Mouse (Mus musculus) megakaryocyte, embryonic 14.5 days (primary cell): ENCODE data around the gene Bbs1. TPM values are rescaled to one million over a fixed set of nuclear protein-coding genes. Genes with fewer than 3 reads are reported as not detected.
A peak's percentile ranks its signal among the peaks of the same experiment; 100 is the strongest.

Experiments
- H3K27me3 ChIP-seq: replicated peaks from 2 replicates; pipeline ENCODE3; 2012; ENCODE audit warnings: inconsistent platforms
- H3K36me3 ChIP-seq: replicated peaks from 2 replicates; pipeline ENCODE3; 2012; ENCODE audit warnings: low read length, inconsistent platforms, mixed read lengths
- H3K4me1 ChIP-seq: 2 replicates; pipeline ENCODE4 v1.6.1; 2012; ENCODE audit warnings: inconsistent platforms
- H3K4me3 ChIP-seq: replicated peaks from 2 replicates; pipeline ENCODE3; 2012; ENCODE audit warnings: moderate library complexity, mild to moderate bottlenecking, inconsistent platforms
- H3K9me3 ChIP-seq: 2 replicates; pipeline ENCODE4 v1.6.1; 2012; ENCODE audit warnings: inconsistent platforms
- FLI1 ChIP-seq: IDR thresholded peaks from 2 replicates; pipeline ENCODE4 v1.6.1; 2012; ENCODE audit warnings: low read length, inconsistent platforms, mixed read lengths
- GATA1 ChIP-seq: IDR thresholded peaks from 3 replicates; pipeline ENCODE4 v1.6.1; 2012; ENCODE audit warnings: mixed read lengths, low read length, inconsistent platforms, borderline replicate concordance
- polyA plus RNA-seq: library from polyadenylated mRNA; stranded (reverse); fragments of >175 nt; gene quantifications from 2 replicates; pipeline ENCODE4 v1.2.3, GENCODE M21; 2012; ENCODE audit warnings: low replicate concordance; ENCODE audit not compliant: insufficient read depth

Bbs1 gene
- polyA plus RNA-seq, 1 experiment, result 0.62 TPM

- Histone ChIP-seq H3K36me3 (peaks cover 65% of the 10 kb centered on the region), H3K4me1 (peaks cover 41% of the 10 kb centered on the region), H3K4me3 (peak overlapping the region; percentile 29), H3K27me3 (no peaks in the 10 kb centered on the region), H3K9me3 (no peaks in the 10 kb centered on the region)
- no peak for TF ChIP-seq GATA1
- TF ChIP-seq FLI1, result no peak
These were observed 18.9 kb upstream of the Bbs1 start for GRCm38 (mm10) chr19:4925121-4925860.

- H3K27me3 ChIP-seq, result no peaks in the 10 kb centered on the region
- H3K9me3 ChIP-seq, result no peaks in the 10 kb centered on the region
- no peaks in the 10 kb centered on the region for H3K4me1 ChIP-seq
- TF ChIP-seq FLI1, result no peak
- peaks cover 100% of the 10 kb centered on the region for H3K36me3 ChIP-seq
- no peak overlapping the region for H3K4me3 ChIP-seq
These were observed 13.2 kb upstream of the Bbs1 start for GRCm38 (mm10) chr19:4919652-4920051.

- TF ChIP-seq GATA1 (no peak), FLI1 (no peak)
- H3K4me1 ChIP-seq, result no peaks in the 10 kb centered on the region
- no peaks in the 10 kb centered on the region for H3K9me3 ChIP-seq
- H3K4me3 ChIP-seq, result no peak overlapping the region
- no peaks in the 10 kb centered on the region for H3K27me3 ChIP-seq
- peaks cover 100% of the 10 kb centered on the region for H3K36me3 ChIP-seq
These were observed 10.4 kb upstream of the Bbs1 start for GRCm38 (mm10) chr19:4916827-4917226.

- no peaks in the 10 kb centered on the region for H3K4me1 ChIP-seq
- H3K27me3 ChIP-seq, result no peaks in the 10 kb centered on the region
- peaks cover 100% of the 10 kb centered on the region for H3K36me3 ChIP-seq
- no peaks in the 10 kb centered on the region for H3K9me3 ChIP-seq
- H3K4me3 ChIP-seq, result no peak overlapping the region
- TF ChIP-seq GATA1, result no peak
- no peak for TF ChIP-seq FLI1
These were observed 9.6 kb upstream of the Bbs1 start for GRCm38 (mm10) chr19:4915924-4916603.

GRCm38 (mm10) chr19:4909376-4909775, 2.9 kb upstream of the Bbs1 start:
- Histone ChIP-seq H3K4me3 (no peak overlapping the region), H3K36me3 (peaks cover 79% of the 10 kb centered on the region), H3K4me1 (peaks cover 12% of the 10 kb centered on the region), H3K9me3 (no peaks in the 10 kb centered on the region), H3K27me3 (no peaks in the 10 kb centered on the region)
- no peak for TF ChIP-seq FLI1
- TF ChIP-seq GATA1, result no peak

DNA sequence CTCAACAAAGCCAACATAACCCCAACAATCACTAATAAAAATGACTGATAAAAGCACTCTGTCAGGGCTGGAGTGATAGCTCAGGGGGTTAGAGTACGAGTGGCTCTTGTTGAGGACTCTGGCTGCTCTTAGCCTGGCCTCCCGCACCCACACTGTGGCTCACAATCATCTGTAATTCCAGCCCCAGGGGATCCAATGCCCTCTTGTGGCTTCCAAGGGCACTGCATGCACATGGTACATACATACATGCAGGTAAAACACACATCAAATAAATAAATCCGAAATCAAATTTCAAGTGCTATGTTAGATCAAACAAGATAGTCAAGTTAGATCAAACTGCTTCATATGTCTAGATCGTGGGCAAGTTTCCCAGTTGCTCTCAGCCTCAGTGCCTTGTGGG, 1.7 kb upstream of the Bbs1 start:
- Histone ChIP-seq H3K27me3 (peaks cover 5% of the 10 kb centered on the region), H3K4me3 (no peak overlapping the region), H3K36me3 (peaks cover 66% of the 10 kb centered on the region), H3K4me1 (peaks cover 12% of the 10 kb centered on the region), H3K9me3 (no peaks in the 10 kb centered on the region)
- TF ChIP-seq GATA1 (no peak), FLI1 (no peak)

DNA sequence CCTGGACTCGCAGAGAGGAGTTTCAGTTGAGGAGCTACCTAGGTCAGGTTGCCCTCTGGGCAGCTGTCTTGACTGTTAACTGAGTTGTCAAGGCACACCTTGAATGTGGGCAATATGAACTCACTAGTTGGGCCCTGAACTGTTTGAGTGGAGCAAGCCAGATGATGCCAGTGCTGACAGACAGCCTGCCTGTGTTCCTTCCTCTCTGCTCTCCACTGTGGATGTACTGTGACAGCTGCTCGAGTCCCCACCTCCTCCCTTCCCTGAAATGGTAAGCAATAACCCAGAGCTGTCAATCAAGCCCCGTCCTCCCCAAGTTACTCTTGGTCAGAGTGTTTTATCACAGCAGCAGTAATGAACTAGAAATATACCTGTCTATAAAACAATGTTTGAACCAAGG, 6.5 kb downstream of the Bbs1 start:
- no peak overlapping the region for H3K4me3 ChIP-seq
- H3K9me3 ChIP-seq, result no peaks in the 10 kb centered on the region
- no peaks in the 10 kb centered on the region for H3K36me3 ChIP-seq
- H3K27me3 ChIP-seq, result peaks cover 32% of the 10 kb centered on the region
- H3K4me1 ChIP-seq, result peaks cover 3% of the 10 kb centered on the region; the same call in 1 of the 2 replicates
- TF ChIP-seq GATA1, result no peak
- no peak for TF ChIP-seq FLI1

GRCm38 (mm10) chr19:4898972-4899371, 7.5 kb downstream of the Bbs1 start:
- Histone ChIP-seq H3K4me1 (peaks cover 3% of the 10 kb centered on the region; the same call in 1 of the 2 replicates), H3K9me3 (no peaks in the 10 kb centered on the region), H3K36me3 (no peaks in the 10 kb centered on the region), H3K27me3 (peaks cover 38% of the 10 kb centered on the region), H3K4me3 (no peak overlapping the region)
- TF ChIP-seq GATA1 (no peak), FLI1 (no peak)

DNA sequence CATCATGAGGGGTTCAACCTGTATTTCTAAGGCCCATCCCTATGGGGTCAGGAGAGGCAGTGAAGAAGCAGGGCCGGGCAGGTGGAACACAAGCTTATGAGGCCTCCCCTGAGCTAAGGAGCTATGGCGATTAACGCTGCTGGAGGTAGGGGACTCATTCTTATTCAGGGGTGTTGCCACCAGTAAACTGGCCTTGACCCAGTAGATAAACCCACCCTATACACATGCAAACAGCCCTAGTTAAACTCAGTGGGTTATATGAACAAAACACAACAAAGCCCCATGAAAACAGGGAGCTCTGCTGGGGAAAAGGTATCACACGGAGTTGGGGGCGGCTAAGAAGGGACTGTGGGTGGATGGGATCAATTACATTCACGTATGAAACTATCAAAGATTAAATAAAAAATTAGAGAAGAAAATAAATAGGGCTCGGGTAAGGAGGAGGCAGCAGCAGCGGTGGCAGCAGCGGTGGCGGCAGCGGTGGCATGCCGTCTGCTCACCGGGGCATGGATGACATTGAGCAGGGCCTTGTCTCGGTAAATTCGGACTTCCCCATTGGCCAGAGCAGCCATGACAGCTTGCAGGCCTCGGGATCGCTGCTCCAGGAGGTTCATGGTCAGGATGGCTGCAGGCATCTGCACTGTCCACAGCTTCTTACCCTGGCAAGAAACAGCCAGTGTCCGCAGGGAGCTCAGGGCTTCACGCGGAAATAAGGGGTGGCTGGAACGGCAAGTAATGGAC, 9.5 kb downstream of the Bbs1 start:
- Histone ChIP-seq H3K27me3 (peaks cover 38% of the 10 kb centered on the region), H3K4me3 (no peak overlapping the region), H3K9me3 (no peaks in the 10 kb centered on the region), H3K36me3 (no peaks in the 10 kb centered on the region), H3K4me1 (peaks cover 14% of the 10 kb centered on the region)
- TF ChIP-seq GATA1, result no peak
- TF ChIP-seq FLI1, result no peak

DNA sequence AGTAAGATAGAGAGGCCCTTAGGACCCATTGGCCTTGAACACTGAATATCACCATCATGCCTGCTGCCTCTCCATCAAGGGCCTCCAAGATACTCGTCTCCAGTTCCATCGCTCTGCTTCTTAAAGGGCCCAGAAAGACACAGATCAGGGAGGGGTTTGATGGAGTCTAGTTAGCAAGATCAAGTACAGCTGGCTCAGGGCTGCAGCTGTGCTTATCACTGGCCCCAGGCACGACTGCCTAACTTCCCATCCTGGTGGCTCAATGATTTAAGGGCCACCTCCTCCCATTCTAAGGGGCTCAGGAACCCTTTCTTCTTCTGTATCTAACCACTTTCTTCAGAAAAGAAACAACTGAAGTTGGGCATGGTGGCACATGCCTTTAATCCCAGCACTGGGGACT, 14.6 kb downstream of the Bbs1 start:
- Histone ChIP-seq H3K36me3 (no peaks in the 10 kb centered on the region), H3K27me3 (peaks cover 57% of the 10 kb centered on the region), H3K9me3 (no peaks in the 10 kb centered on the region), H3K4me1 (peaks cover 18% of the 10 kb centered on the region), H3K4me3 (no peak overlapping the region)
- TF ChIP-seq GATA1 (no peak), FLI1 (no peak)
